Mouse (Mus musculus) left cerebral cortex, adult 2 months (tissue): ENCODE measurements around the gene Alg9. TPM values are rescaled to one million over a fixed set of nuclear protein-coding genes. Genes with fewer than 3 reads are reported as not detected.

Experiments
- DNase-seq, 2 experiments: peaks; one replicate each; pipeline ENCODE4 v3.0.0; 2021 to 2022; ENCODE audit warnings: low spot score in 2 of 2, mixed read lengths in 1 of 2; ENCODE audit errors: extremely low spot score in 1 of 2
- H3K27ac ChIP-seq: fragments of 200-600 bp; 2 replicates; pipeline ENCODE4 v1.8.1; 2022
- H3K4me3 ChIP-seq: fragments of 200-600 bp; 2 replicates; pipeline ENCODE4 v1.8.1; 2022
- CTCF ChIP-seq: fragments of 200-600 bp; IDR thresholded peaks from 2 replicates; pipeline ENCODE4 v1.8.1; 2022; ENCODE audit warnings: antibody characterized with exemption, mild to moderate bottlenecking, moderate library complexity
- intact Hi-C: fragments of 180-260 bp; cut with DNase I; formaldehyde crosslinking; loops from one replicate; pipeline ENCODE4 v1.15.1; 2025
- total RNA-seq, 2 experiments: library from RNA; stranded (reverse); gene quantifications; 2 replicates each; pipeline ENCODE4 v1.2.3; 2021

Alg9 gene
- total RNA-seq, 2 experiments from 2014 or later = 25.4 to 26.7 TPM

GRCm38 (mm10) chr9:50882183-50882582, 107.4 kb downstream of the Alg9 start:
- intact Hi-C loops = no loop called here
- Histone ChIP-seq H3K4me3 (no peak overlapping the region), H3K27ac (no peak overlapping the region)
- TF ChIP-seq CTCF = no peak
- no peak for DNase-seq

DNA sequence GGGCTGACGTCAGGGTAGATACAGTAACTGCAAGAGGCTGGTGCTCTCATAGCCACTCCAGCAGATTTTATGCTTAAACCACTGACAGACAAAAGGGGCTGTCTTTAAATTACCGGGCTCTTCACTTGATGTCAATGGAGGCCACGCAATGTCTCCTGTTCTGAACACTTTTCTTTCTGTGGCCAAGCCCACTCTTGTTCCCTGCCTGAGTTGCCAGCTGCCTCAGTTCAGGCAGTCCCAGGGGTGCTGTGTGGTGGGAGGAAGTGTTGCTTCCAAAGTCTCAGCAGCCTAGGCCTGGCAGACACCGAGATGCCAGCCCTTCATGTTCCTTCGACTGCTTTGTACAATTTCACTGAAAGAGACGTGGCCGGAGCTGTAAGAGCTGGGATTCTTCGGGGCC, 109.3 kb downstream of the Alg9 start:
- Histone ChIP-seq H3K27ac (peak overlapping the region; percentile 84), H3K4me3 (no peak overlapping the region)
- DNase-seq = peak in 1 of 2 experiments; percentile 34
- intact Hi-C loops = no loop called here
- TF ChIP-seq CTCF = no peak

DNA sequence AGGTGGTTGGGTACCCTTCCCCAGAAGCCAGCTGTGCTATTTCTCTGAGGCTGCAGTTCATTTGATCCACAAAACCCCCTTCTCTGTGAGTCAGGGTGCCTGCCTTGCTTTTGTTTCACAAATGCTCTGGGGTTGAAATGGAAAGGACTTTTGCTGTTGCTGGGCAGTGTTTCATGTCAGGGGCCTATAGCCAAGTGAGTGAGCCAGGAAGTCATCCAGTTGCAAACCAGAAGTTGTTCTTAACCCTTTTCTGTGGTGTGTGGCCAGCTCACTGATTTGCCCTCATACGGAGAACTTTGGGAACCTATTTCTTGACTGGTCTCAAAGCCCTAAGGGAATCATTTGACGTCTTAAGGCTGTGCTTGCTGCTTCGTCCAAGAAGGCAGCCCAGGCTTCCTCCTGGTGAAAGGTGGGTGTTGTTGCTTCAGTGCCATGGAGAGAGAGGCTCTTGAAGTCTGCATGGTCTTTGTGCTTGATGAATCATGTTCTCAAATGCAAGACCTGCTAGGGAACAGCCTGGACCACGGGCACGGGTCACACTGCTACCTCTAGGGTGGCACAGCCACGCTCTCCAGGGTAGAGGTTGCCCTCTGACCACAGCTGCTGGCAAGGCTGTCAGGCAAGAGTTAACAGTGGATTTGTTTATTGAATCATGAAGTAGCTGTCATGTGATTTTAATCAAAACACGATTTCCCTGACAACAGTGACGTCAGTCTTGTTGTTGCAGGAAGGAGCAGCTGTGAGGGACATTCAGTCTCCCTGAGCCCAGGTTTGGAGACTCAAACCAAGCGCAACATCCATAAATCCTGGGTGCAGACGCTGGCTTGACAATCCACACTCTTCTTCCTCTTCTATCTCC, 110.2 kb downstream of the Alg9 start:
- TF ChIP-seq CTCF = no peak
- Histone ChIP-seq H3K4me3 (no peak overlapping the region), H3K27ac (peak overlapping the region; percentile 84)
- intact Hi-C loops = no loop called here
- no peak for DNase-seq

GRCm38 (mm10) chr9:50885600-50885987, 110.8 kb downstream of the Alg9 start:
- no peak for TF ChIP-seq CTCF
- H3K4me3 ChIP-seq = no peak overlapping the region
- DNase-seq = no peak
- intact Hi-C loops = no loop called here
- H3K27ac ChIP-seq = peak overlapping the region; percentile 84

DNA sequence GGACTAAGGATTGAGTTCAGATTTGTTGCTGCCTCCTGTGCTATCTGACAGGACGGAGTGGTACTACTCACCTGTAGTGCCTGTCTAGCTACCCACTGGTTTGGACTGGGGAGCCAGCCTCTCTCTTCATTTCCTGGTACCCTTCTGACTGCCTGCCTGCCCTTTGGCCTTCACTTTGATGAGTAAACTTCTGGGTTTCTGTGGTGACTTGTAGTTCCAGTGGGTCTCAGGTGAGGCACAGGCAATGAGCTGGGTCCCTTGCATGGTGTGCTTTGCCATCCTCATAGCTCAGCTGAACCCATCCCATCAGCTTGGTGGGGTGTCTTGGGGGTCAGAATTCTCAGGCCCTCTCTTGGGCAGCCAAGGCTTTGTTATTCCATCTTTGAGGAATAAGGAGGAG, 112.1 kb downstream of the Alg9 start:
- intact Hi-C loops = no loop called here
- DNase-seq = no peak
- Histone ChIP-seq H3K4me3 (no peak overlapping the region), H3K27ac (peak overlapping the region; percentile 19)
- no peak for TF ChIP-seq CTCF

DNA sequence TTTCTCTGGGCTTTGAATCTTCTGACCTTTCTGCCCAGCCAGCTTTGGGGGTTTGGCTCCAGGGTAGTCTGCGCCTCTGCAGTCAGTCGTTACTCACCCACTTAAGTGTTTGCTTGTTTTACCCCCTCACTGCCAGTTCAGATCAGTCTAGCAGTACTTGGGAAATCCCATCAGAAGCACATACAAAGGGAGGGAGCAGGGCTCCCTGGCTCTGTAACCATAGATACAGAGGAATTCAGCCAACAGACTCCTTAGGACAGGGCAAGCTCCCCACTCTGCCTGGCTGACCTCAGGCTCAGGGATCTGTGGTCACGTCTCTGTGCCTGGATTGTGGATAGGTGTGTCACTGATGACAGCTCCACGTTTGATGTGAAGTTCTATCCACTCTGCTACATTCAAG, 112.5 kb downstream of the Alg9 start:
- Histone ChIP-seq H3K27ac (peak overlapping the region; percentile 26; the same call in 1 of the 2 replicates), H3K4me3 (no peak overlapping the region)
- DNase-seq = no peak
- no peak for TF ChIP-seq CTCF
- intact Hi-C loops = no loop called here

DNA sequence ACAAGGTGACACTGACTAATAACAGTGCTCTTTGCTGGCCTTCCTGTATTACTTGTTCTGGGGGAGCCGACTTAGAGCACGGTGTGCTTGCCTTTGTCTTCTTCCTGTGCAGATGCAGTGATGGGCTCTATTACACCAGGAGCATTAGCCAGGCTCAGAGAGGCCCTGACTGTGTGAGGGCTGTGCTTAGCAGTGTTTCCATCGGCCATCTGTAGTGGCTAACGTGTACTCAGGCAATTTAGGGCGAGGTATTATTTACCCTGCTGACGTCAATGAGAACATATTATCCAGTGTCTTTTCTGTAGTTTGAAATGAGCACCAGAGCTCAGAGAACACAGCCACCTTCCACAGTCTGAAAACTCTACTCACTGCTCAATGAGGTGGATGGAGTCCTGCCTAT, 114.4 kb downstream of the Alg9 start:
- Histone ChIP-seq H3K27ac (no peak overlapping the region), H3K4me3 (no peak overlapping the region)
- no peak for TF ChIP-seq CTCF
- DNase-seq = no peak
- intact Hi-C loops = no loop called here

DNA sequence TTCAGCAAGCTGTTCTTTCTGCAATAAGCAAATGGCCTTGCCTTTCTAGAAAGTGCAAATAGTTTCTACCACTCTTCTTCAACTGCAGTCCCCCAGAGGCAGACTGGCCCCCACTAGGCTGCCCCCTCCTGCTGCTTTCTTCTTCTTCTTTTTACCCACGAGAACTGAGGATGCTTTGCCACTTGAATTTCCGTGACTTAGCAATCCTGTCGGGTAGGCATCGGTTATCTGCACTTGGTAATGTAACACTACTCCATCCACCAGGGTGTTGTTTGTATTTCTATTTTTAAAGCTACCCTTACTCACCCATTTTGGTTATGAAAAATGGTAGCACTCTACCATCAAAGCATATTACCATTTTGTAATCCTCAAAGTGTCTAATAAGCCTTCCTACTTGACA, 115.1 kb downstream of the Alg9 start:
- Histone ChIP-seq H3K4me3 (no peak overlapping the region), H3K27ac (no peak overlapping the region)
- no peak for TF ChIP-seq CTCF
- no peak for DNase-seq
- intact Hi-C loops = no loop called here

GRCm38 (mm10) chr9:50890494-50891090, 115.8 kb downstream of the Alg9 start:
- DNase-seq = no peak
- intact Hi-C loops = no loop called here
- H3K27ac ChIP-seq = no peak overlapping the region
- TF ChIP-seq CTCF = no peak
- H3K4me3 ChIP-seq = no peak overlapping the region

Other genes with a start within 250 kb of the Alg9 start
- gene Pts, start 246.3 kb upstream of the Alg9 start, total RNA-seq = 10 to 100 TPM; 28.6 to 31.6 TPM
- gene Il18, start 220.2 kb upstream of the Alg9 start, total RNA-seq = 10 to 100 TPM; 22.6 to 23.8 TPM
- 1 to 10 TPM; 3.0 to 3.6 TPM for gene Bco2, start 219.8 kb upstream of the Alg9 start, total RNA-seq
- not detected for gene Tex12, start 213.7 kb upstream of the Alg9 start, total RNA-seq
- 100 to 1,000 TPM in 1 of 2 experiments, 10 to 100 TPM in 1; 97.9 to 114 TPM for gene Sdhd, start 171.2 kb upstream of the Alg9 start, total RNA-seq
- gene Timm8b, start 171.1 kb upstream of the Alg9 start, total RNA-seq = 100 to 1,000 TPM; 216 to 226 TPM
- 1 to 10 TPM; 2.0 to 3.8 TPM for gene Pih1d2, start 157.7 kb upstream of the Alg9 start, total RNA-seq
- 10 to 100 TPM; 21.3 to 22.1 TPM for gene Nkapd1, start 157.6 kb upstream of the Alg9 start, total RNA-seq
- 100 to 1,000 TPM; 110 to 119 TPM for gene Dlat, start 115.2 kb upstream of the Alg9 start, total RNA-seq
- 10 to 100 TPM; 79.4 to 80.7 TPM for gene Dixdc1, start 35.5 kb upstream of the Alg9 start, total RNA-seq
- gene 2310030G06Rik, start 28.5 kb upstream of the Alg9 start, total RNA-seq = 1 to 10 TPM; 2.8 to 3.2 TPM
- gene Cryab, start 23.7 kb upstream of the Alg9 start, total RNA-seq = 100 to 1,000 TPM; 118 to 125 TPM
- gene Hspb2, start 22.7 kb upstream of the Alg9 start, total RNA-seq = 1 to 10 TPM; 1.4 to 1.5 TPM
- 1 to 10 TPM; 4.6 to 4.8 TPM for gene Fdxacb1, start 6.8 kb upstream of the Alg9 start, total RNA-seq
- gene 1110032A03Rik, start 501 bp downstream of the Alg9 start, total RNA-seq = 10 to 100 TPM; 34.7 to 38.3 TPM
- gene Ppp2r1b, start 70.3 kb downstream of the Alg9 start, total RNA-seq = 10 to 100 TPM; 21.6 to 28.5 TPM
- 10 to 100 TPM; 57.5 to 84.4 TPM for gene Sik2, start 234.1 kb downstream of the Alg9 start, total RNA-seq